Mouse (Mus musculus) hindbrain, postnatal 0 days (tissue): ENCODE data around the gene Aox1. TPM values are rescaled to one million over a fixed set of nuclear protein-coding genes. Genes with fewer than 3 reads are reported as not detected.

Experiments used
- ATAC-seq: fragments of 200-750 bp; cut with Nextera tagmentation; 2 replicates; pipeline ENCODE4 v1.8.0; 2017; ENCODE audit warnings: mild to moderate bottlenecking, moderate TSS enrichment, moderate library complexity
- DNase-seq: peaks from one replicate; pipeline ENCODE4 v3.0.0-alpha.2; 2015; ENCODE audit warnings: low spot score
- H3K27ac ChIP-seq: fragments of 300-500 bp; sonication (generic); 2 replicates; pipeline ENCODE4 v1.5.1; 2014; ENCODE audit warnings: mild to moderate bottlenecking
- H3K27me3 ChIP-seq: fragments of 300-500 bp; sonication (generic); 2 replicates; pipeline ENCODE4 v1.6.1; 2014; ENCODE audit warnings: low read length, mixed read lengths; ENCODE audit not compliant: insufficient read depth
- H3K36me3 ChIP-seq: fragments of 300-500 bp; sonication (generic); 2 replicates; pipeline ENCODE4 v1.6.1; 2014; ENCODE audit warnings: low read length, mixed read lengths; ENCODE audit not compliant: insufficient read depth
- H3K4me1 ChIP-seq: fragments of 300-500 bp; sonication (generic); 2 replicates; pipeline ENCODE4 v1.6.1; 2014; ENCODE audit warnings: antibody characterized with exemption, low read length, mixed read lengths; ENCODE audit not compliant: insufficient read depth
- H3K4me2 ChIP-seq: fragments of 300-500 bp; sonication (generic); 2 replicates; pipeline ENCODE4 v1.6.1; 2014; ENCODE audit warnings: low read depth, mild to moderate bottlenecking, low read length, moderate library complexity, mixed read lengths
- H3K4me3 ChIP-seq: fragments of 300-500 bp; sonication (generic); 2 replicates; pipeline ENCODE4 v1.5.1; 2014; ENCODE audit warnings: low read length
- H3K9ac ChIP-seq: fragments of 300-500 bp; sonication (generic); replicated peaks from 2 replicates; pipeline ENCODE4 v1.6.1; 2014; ENCODE audit warnings: mild to moderate bottlenecking, low read length, moderate library complexity, mixed read lengths
- H3K9me3 ChIP-seq: fragments of 300-500 bp; sonication (generic); 2 replicates; pipeline ENCODE4 v1.6.1; 2016; ENCODE audit warnings: low read length, mixed read lengths
- CTCF ChIP-seq: IDR thresholded peaks from 2 replicates; pipeline ENCODE4 v1.5.1; 2016; ENCODE audit warnings: antibody characterized with exemption, control low read depth, low read depth
- WGBS: fragments of 180-500 bp; shearing (Covaris S2); extraction: QIAGEN DNeasy Blood & Tissue Kit; methylation state at CpG from one replicate; pipeline ENCODE4 v1.1.7; 2014; 5-methylcytosine and 5-hydroxymethylcytosine counted together
- polyA plus RNA-seq: library from polyadenylated mRNA; unstranded; fragments of >200 nt; fragmentation: Nextera tagmentation; extraction: Ambion mirVana; gene quantifications from 2 replicates; pipeline ENCODE4 v1.2.1, GENCODE M21; 2015
- total RNA-seq: library from RNA; depleted of rRNA; stranded (reverse); fragments of >200 nt; gene quantifications from 2 replicates; pipeline ENCODE4 v1.2.3, GENCODE M21; 2014

Gene Aox1
- total and polyA plus RNA-seq, 2 experiments from 2014 or later = 0.41 to 0.89 TPM

- 87% methylated on average over 7 of the region's 7 CpGs for WGBS
- Histone ChIP-seq H3K4me3 (no peak overlapping the region), H3K27ac (no peak overlapping the region), H3K4me1 (no peaks in the 10 kb centered on the region), H3K27me3 (no peaks in the 10 kb centered on the region), H3K9ac (no peak overlapping the region), H3K4me2 (no peak overlapping the region), H3K36me3 (no peaks in the 10 kb centered on the region), H3K9me3 (no peaks in the 10 kb centered on the region)
- no peak for TF ChIP-seq CTCF
- DNase-seq (no peak), ATAC-seq (no peak)
Measured at GRCm38 (mm10) chr1:58062131-58062530, 32.4 kb downstream of the Aox1 start.

GRCm38 (mm10) chr1:58065151-58065550 lies 35.4 kb downstream of the Aox1 start:
- H3K9me3 ChIP-seq = no peaks in the 10 kb centered on the region
- ATAC-seq (no peak), DNase-seq (no peak)
- H3K4me3 ChIP-seq = no peak overlapping the region
- no peak overlapping the region for H3K27ac ChIP-seq
- no peak overlapping the region for H3K4me2 ChIP-seq
- WGBS = 80% methylated on average over 5 of the region's 5 CpGs
- no peak overlapping the region for H3K9ac ChIP-seq
- H3K27me3 ChIP-seq = no peaks in the 10 kb centered on the region
- H3K36me3 ChIP-seq = no peaks in the 10 kb centered on the region
- no peak for TF ChIP-seq CTCF
- no peaks in the 10 kb centered on the region for H3K4me1 ChIP-seq

DNA sequence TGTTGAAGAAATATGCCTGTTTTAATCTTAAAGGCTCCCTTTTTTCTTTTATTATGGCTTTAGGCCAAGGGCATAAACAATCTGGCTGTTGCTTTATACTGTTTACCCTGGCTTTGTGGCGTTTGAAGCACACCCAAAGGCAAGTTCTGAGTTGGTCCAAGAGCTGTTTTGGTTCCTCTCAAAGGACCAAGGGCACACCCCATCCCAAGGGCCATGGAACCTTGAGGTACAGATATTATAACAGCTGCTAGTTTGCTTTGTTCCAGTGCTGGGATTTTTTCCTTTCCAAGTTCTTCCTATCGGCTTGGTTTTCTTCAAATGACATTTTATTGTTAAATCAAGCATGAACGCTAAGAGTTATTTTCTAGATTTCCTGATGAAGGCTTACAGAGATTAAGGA lies 35.9 kb downstream of the Aox1 start:
- Histone ChIP-seq H3K4me2 (no peak overlapping the region), H3K9ac (no peak overlapping the region), H3K9me3 (no peaks in the 10 kb centered on the region), H3K36me3 (no peaks in the 10 kb centered on the region), H3K27ac (no peak overlapping the region), H3K4me3 (no peak overlapping the region), H3K4me1 (no peaks in the 10 kb centered on the region), H3K27me3 (no peaks in the 10 kb centered on the region)
- no peak for DNase-seq
- no peak for TF ChIP-seq CTCF
- 56% methylated on average over 3 of the region's 3 CpGs for WGBS
- ATAC-seq = no peak

DNA sequence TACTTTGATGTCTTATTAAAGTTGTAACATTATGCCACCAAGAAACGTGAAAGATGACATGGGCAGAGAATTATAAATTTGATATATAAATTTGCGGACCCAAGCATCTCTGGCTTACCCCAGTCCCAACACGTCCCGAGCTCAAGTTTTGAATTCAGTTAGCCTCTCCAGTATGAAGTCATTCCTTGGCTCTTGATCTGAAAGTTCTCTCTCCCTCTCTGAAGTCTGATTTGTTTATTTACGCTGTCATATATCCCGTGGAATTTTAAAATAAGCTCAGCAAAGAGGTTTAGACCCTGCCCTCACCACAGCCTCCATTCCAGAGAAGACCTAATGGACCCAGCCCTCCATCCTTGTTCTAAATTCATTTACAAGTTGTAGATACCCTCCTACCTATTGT lies 39.5 kb downstream of the Aox1 start:
- no peak overlapping the region for H3K9ac ChIP-seq
- no peak for DNase-seq
- 88% methylated on average over 6 of the region's 6 CpGs for WGBS
- no peak overlapping the region for H3K4me2 ChIP-seq
- no peak for TF ChIP-seq CTCF
- no peaks in the 10 kb centered on the region for H3K27me3 ChIP-seq
- H3K4me1 ChIP-seq = no peaks in the 10 kb centered on the region
- H3K27ac ChIP-seq = no peak overlapping the region
- H3K36me3 ChIP-seq = no peaks in the 10 kb centered on the region
- H3K9me3 ChIP-seq = no peaks in the 10 kb centered on the region
- H3K4me3 ChIP-seq = no peak overlapping the region
- ATAC-seq = no peak

DNA sequence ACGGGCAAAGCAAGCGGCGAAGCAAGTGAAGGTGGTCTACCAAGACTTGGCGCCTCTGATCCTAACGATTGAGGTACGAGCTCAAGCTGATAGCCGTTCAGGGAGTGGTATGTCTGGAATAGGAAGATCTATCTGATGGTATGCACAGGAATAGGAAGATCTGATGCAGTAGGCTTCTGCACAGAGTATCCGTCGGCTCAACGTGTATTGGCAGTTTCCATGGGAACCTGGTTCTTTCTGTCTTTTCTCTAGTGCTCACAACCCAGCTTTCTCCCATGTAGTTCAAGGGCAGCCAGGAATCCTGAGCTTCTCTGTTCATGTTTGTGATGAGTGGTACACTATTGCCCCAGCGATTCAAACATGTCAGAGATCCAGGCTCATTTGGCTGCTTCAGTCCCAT lies 40.4 kb downstream of the Aox1 start:
- Histone ChIP-seq H3K27ac (no peak overlapping the region), H3K9ac (no peak overlapping the region), H3K4me3 (no peak overlapping the region), H3K36me3 (no peaks in the 10 kb centered on the region), H3K27me3 (no peaks in the 10 kb centered on the region), H3K4me2 (no peak overlapping the region), H3K4me1 (no peaks in the 10 kb centered on the region), H3K9me3 (no peaks in the 10 kb centered on the region)
- 83% methylated on average over 11 of the region's 11 CpGs for WGBS
- no peak for TF ChIP-seq CTCF
- ATAC-seq (peak; percentile 24; the same call in 1 of the 2 replicates), DNase-seq (peak; percentile 15)

- Histone ChIP-seq H3K4me2 (no peak overlapping the region), H3K9me3 (no peaks in the 10 kb centered on the region), H3K36me3 (no peaks in the 10 kb centered on the region), H3K27me3 (no peaks in the 10 kb centered on the region), H3K4me3 (no peak overlapping the region), H3K9ac (no peak overlapping the region), H3K4me1 (no peaks in the 10 kb centered on the region), H3K27ac (no peak overlapping the region)
- TF ChIP-seq CTCF = no peak
- 77% methylated on average over 9 of the region's 9 CpGs for WGBS
- no peak for ATAC-seq
- no peak for DNase-seq
Measured at GRCm38 (mm10) chr1:58071006-58071405, 41.3 kb downstream of the Aox1 start.

DNA sequence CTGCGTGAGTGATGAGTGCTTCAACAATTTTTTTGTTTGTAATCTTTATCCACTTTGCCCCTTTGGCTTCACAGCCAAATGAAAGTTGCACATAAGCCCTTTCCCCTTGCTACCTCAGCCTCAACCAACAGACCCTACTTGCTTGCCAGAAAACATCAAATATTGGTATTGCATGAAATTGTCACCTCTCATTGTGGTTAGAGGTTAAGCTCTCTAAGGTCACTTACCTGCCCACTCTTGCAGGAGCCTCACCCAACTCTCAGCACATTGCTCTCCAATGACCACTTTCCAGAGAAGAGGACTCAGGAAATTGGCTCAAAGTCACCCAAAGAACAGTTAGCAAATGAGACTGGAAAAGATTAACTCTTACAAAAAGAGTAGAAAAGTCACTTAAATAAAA lies 41.8 kb downstream of the Aox1 start:
- no peak overlapping the region for H3K9ac ChIP-seq
- DNase-seq (no peak), ATAC-seq (no peak)
- H3K27ac ChIP-seq = no peak overlapping the region
- no peaks in the 10 kb centered on the region for H3K27me3 ChIP-seq
- no peak overlapping the region for H3K4me3 ChIP-seq
- H3K4me1 ChIP-seq = no peaks in the 10 kb centered on the region
- no peak for TF ChIP-seq CTCF
- H3K9me3 ChIP-seq = no peaks in the 10 kb centered on the region
- no peaks in the 10 kb centered on the region for H3K36me3 ChIP-seq
- WGBS = 95% methylated on average over 1 of the region's 1 CpGs
- no peak overlapping the region for H3K4me2 ChIP-seq
